Mouse (Mus musculus) midbrain, embryonic 11.5 days (tissue): ENCODE data around the gene Gla. TPM values are rescaled to one million over a fixed set of nuclear protein-coding genes. Genes with fewer than 3 reads are reported as not detected.

ENCODE experiments used
- ATAC-seq: fragments of 200-750 bp; cut with Nextera tagmentation; 2 replicates; pipeline ENCODE4 v1.8.0; 2017; ENCODE audit warnings: moderate TSS enrichment, moderate library complexity; ENCODE audit not compliant: low FRiP score
- DNase-seq: peaks from one replicate; pipeline ENCODE4 v3.0.0; 2015; ENCODE audit warnings: low spot score; ENCODE audit errors: missing footprints
- H3K27ac ChIP-seq: fragments of 300-500 bp; sonication (generic); 2 replicates; pipeline ENCODE4 v1.5.1; 2014; ENCODE audit warnings: low read depth, low read length
- H3K27me3 ChIP-seq: fragments of 300-500 bp; sonication (generic); 2 replicates; pipeline ENCODE4 v1.6.1; 2014; ENCODE audit warnings: mild to moderate bottlenecking, low read length, moderate library complexity, mixed read lengths; ENCODE audit not compliant: control insufficient read depth, insufficient read depth
- H3K36me3 ChIP-seq: fragments of 300-500 bp; sonication (generic); 2 replicates; pipeline ENCODE4 v1.6.1; 2014; ENCODE audit warnings: mild to moderate bottlenecking, low read length, moderate library complexity, mixed read lengths; ENCODE audit not compliant: control insufficient read depth, insufficient read depth
- H3K4me1 ChIP-seq: fragments of 300-500 bp; sonication (generic); 2 replicates; pipeline ENCODE4 v1.6.1; 2014; ENCODE audit warnings: low read length; ENCODE audit not compliant: control insufficient read depth, insufficient read depth
- H3K4me2 ChIP-seq: fragments of 300-500 bp; sonication (generic); 2 replicates; pipeline ENCODE4 v1.6.1; 2014; ENCODE audit warnings: mild to moderate bottlenecking, moderate library complexity
- H3K4me3 ChIP-seq: fragments of 300-500 bp; sonication (generic); 2 replicates; pipeline ENCODE4 v1.5.1; 2014; ENCODE audit warnings: low read depth, low read length
- H3K9ac ChIP-seq: fragments of 300-500 bp; sonication (generic); 2 replicates; pipeline ENCODE4 v1.6.1; 2014; ENCODE audit warnings: low read length
- H3K9me3 ChIP-seq: fragments of 300-500 bp; sonication (generic); 2 replicates; pipeline ENCODE4 v1.6.1; 2016; ENCODE audit warnings: low read length; ENCODE audit not compliant: control insufficient read depth
- WGBS: fragments of 180-500 bp; shearing (Covaris S2); extraction: QIAGEN DNeasy Blood & Tissue Kit; methylation state at CpG from one replicate; pipeline ENCODE4 v1.1.7; 2014; 5-methylcytosine and 5-hydroxymethylcytosine counted together
- polyA plus RNA-seq: library from polyadenylated mRNA; unstranded; fragments of >200 nt; fragmentation: Nextera tagmentation; extraction: Ambion mirVana; gene quantifications from 2 replicates; pipeline ENCODE4 v1.2.1, GENCODE M21; 2014

Gene Gla
- polyA plus RNA-seq, 1 experiment from 2014 or later, result 3.5 TPM

GRCm38 (mm10) chrX:134599922-134600565, 881 bp downstream of the Gla start:
- H3K36me3 ChIP-seq, result no peaks in the 10 kb centered on the region
- H3K9ac ChIP-seq, result peak overlapping the region; percentile 61
- no peak for DNase-seq
- peak overlapping the region; percentile 47 for H3K4me2 ChIP-seq
- no peaks in the 10 kb centered on the region for H3K9me3 ChIP-seq
- no peaks in the 10 kb centered on the region for H3K27me3 ChIP-seq
- H3K4me3 ChIP-seq, result peak overlapping the region; percentile 48
- 0 out of 2 replicates have a peak, but pooled peaks cover 5% of the 10 kb centered on the region for H3K4me1 ChIP-seq
- 26% methylated on average over 10 of the region's 10 CpGs for WGBS
- no peak overlapping the region for H3K27ac ChIP-seq
- peak; percentile 1; the same call in 1 of the 2 replicates for ATAC-seq

GRCm38 (mm10) chrX:134589836-134590235, 11.1 kb downstream of the Gla start:
- no peaks in the 10 kb centered on the region for H3K36me3 ChIP-seq
- 71% methylated on average over 5 of the region's 5 CpGs for WGBS
- ATAC-seq, result no peak
- H3K4me1 ChIP-seq, result no peaks in the 10 kb centered on the region
- no peak overlapping the region for H3K9ac ChIP-seq
- no peak overlapping the region for H3K4me3 ChIP-seq
- no peak for DNase-seq
- H3K27me3 ChIP-seq, result no peaks in the 10 kb centered on the region
- H3K27ac ChIP-seq, result no peak overlapping the region
- no peak overlapping the region for H3K4me2 ChIP-seq
- no peaks in the 10 kb centered on the region for H3K9me3 ChIP-seq

- Histone ChIP-seq H3K36me3 (no peaks in the 10 kb centered on the region), H3K4me1 (no peaks in the 10 kb centered on the region), H3K27me3 (no peaks in the 10 kb centered on the region), H3K9ac (no peak overlapping the region), H3K4me2 (no peak overlapping the region), H3K27ac (no peak overlapping the region), H3K4me3 (no peak overlapping the region), H3K9me3 (no peaks in the 10 kb centered on the region)
- DNase-seq (no peak), ATAC-seq (no peak)
- 80% methylated on average over 3 of the region's 3 CpGs for WGBS
These were observed 11.9 kb downstream of the Gla start for GRCm38 (mm10) chrX:134588997-134589396.

GRCm38 (mm10) chrX:134588261-134588660, 12.7 kb downstream of the Gla start:
- no peak overlapping the region for H3K4me3 ChIP-seq
- no peaks in the 10 kb centered on the region for H3K36me3 ChIP-seq
- WGBS, result 90% methylated on average over 4 of the region's 4 CpGs
- no peak for ATAC-seq
- H3K27ac ChIP-seq, result no peak overlapping the region
- no peak for DNase-seq
- no peaks in the 10 kb centered on the region for H3K27me3 ChIP-seq
- no peak overlapping the region for H3K9ac ChIP-seq
- H3K9me3 ChIP-seq, result no peaks in the 10 kb centered on the region
- no peaks in the 10 kb centered on the region for H3K4me1 ChIP-seq
- H3K4me2 ChIP-seq, result no peak overlapping the region

GRCm38 (mm10) chrX:134586447-134586846, 14.5 kb downstream of the Gla start:
- no peaks in the 10 kb centered on the region for H3K36me3 ChIP-seq
- peak overlapping the region; percentile 54 for H3K4me2 ChIP-seq
- DNase-seq (peak; percentile 82), ATAC-seq (no peak)
- 34% methylated on average over 8 of the region's 8 CpGs for WGBS
- no peaks in the 10 kb centered on the region for H3K4me1 ChIP-seq
- no peaks in the 10 kb centered on the region for H3K27me3 ChIP-seq
- no peak overlapping the region for H3K27ac ChIP-seq
- peak overlapping the region; percentile 73 for H3K9ac ChIP-seq
- peak overlapping the region; percentile 50 for H3K4me3 ChIP-seq
- H3K9me3 ChIP-seq, result no peaks in the 10 kb centered on the region

GRCm38 (mm10) chrX:134585103-134586002, 15.6 kb downstream of the Gla start, which contains the start of gene Rpl36a:
Gene Rpl36a (plus strand): TSS chrX:134585654.
- Histone ChIP-seq H3K9me3 (no peaks in the 10 kb centered on the region), H3K4me3 (peak within 1 kb of the TSS; percentile 50), H3K4me2 (peak within 1 kb of the TSS; percentile 54), H3K27ac (peak within 1 kb of the TSS; percentile 79), H3K4me1 (no peaks in the 10 kb centered on the region), H3K27me3 (no peaks in the 10 kb centered on the region), H3K36me3 (no peaks in the 10 kb centered on the region), H3K9ac (peak within 1 kb of the TSS; percentile 73)
- peak; percentile 97 for ATAC-seq
- peak; percentile 98 for DNase-seq
- 22% methylated on average over 45 of the region's 45 CpGs for WGBS

GRCm38 (mm10) chrX:134582888-134583669, 17.8 kb downstream of the Gla start, which contains the start of gene Btk:
Gene Btk (minus strand): TSS chrX:134583570.
- ATAC-seq (no peak), DNase-seq (no peak)
- no peaks in the 10 kb centered on the region for H3K36me3 ChIP-seq
- H3K27ac ChIP-seq, result no peak within 1 kb of the TSS
- WGBS, result 84% methylated on average over 11 of the region's 11 CpGs
- H3K27me3 ChIP-seq, result no peaks in the 10 kb centered on the region
- H3K4me1 ChIP-seq, result no peaks in the 10 kb centered on the region
- no peak within 1 kb of the TSS for H3K4me3 ChIP-seq
- H3K9ac ChIP-seq, result no peak within 1 kb of the TSS
- H3K4me2 ChIP-seq, result no peak within 1 kb of the TSS
- H3K9me3 ChIP-seq, result no peaks in the 10 kb centered on the region

GRCm38 (mm10) chrX:134582270-134582669, 18.7 kb downstream of the Gla start:
- H3K9me3 ChIP-seq, result no peaks in the 10 kb centered on the region
- ATAC-seq (no peak), DNase-seq (no peak)
- H3K4me1 ChIP-seq, result no peaks in the 10 kb centered on the region
- no peak overlapping the region for H3K4me3 ChIP-seq
- no peaks in the 10 kb centered on the region for H3K27me3 ChIP-seq
- H3K9ac ChIP-seq, result no peak overlapping the region
- 83% methylated on average over 11 of the region's 11 CpGs for WGBS
- no peaks in the 10 kb centered on the region for H3K36me3 ChIP-seq
- no peak overlapping the region for H3K27ac ChIP-seq
- no peak overlapping the region for H3K4me2 ChIP-seq
